Mouse (Mus musculus): ENCODE results near the gene Cdkl3. TPM values are rescaled to one million over a fixed set of nuclear protein-coding genes. Genes with fewer than 3 reads are reported as not detected.

Cdkl3 gene
- polyA plus RNA-seq, 1 experiment from 2014 or later: 7.0 TPM

DNA sequence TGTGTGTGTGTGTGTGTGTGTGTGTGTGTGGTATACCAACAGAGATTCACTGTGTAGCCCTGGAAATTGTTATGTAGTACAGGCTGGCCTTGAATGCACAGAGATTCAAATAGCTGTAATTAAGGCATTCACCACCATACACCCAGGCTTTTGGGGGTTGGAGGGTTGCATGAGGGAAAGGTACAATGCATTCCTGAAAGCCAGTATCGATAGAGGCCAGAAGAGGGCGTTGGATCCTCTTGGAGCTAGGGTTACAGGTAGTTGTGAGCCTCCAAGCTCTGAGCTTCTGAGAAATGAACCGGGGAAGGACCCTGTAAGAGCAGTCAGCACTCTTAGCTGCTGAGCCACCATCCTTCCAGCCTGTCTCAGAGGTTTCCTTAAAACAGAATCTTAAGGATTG lies 125.2 kb downstream of the Cdkl3 start:
- no peak overlapping the region for H3K4me2 ChIP-seq
- H3K9ac ChIP-seq: no peak overlapping the region
- H3K27me3 ChIP-seq: no peaks in the 10 kb centered on the region
- H3K4me1 ChIP-seq: 0 out of 2 replicates have a peak, but pooled peaks cover 17% of the 10 kb centered on the region
- peaks cover 12% of the 10 kb centered on the region for H3K36me3 ChIP-seq
- ATAC-seq (ENCODE audit: borderline replicate concordance, extremely low read depth, low FRiP score, low TSS enrichment): peak; percentile 25; the same call in 1 of the 2 replicates
- 27% methylated on average over 3 of the region's 3 CpGs for WGBS
- no peaks in the 10 kb centered on the region for H3K9me3 ChIP-seq
- H3K4me3 ChIP-seq: no peak overlapping the region
- peak overlapping the region; percentile 55; the same call in 1 of the 2 replicates for H3K27ac ChIP-seq

DNA sequence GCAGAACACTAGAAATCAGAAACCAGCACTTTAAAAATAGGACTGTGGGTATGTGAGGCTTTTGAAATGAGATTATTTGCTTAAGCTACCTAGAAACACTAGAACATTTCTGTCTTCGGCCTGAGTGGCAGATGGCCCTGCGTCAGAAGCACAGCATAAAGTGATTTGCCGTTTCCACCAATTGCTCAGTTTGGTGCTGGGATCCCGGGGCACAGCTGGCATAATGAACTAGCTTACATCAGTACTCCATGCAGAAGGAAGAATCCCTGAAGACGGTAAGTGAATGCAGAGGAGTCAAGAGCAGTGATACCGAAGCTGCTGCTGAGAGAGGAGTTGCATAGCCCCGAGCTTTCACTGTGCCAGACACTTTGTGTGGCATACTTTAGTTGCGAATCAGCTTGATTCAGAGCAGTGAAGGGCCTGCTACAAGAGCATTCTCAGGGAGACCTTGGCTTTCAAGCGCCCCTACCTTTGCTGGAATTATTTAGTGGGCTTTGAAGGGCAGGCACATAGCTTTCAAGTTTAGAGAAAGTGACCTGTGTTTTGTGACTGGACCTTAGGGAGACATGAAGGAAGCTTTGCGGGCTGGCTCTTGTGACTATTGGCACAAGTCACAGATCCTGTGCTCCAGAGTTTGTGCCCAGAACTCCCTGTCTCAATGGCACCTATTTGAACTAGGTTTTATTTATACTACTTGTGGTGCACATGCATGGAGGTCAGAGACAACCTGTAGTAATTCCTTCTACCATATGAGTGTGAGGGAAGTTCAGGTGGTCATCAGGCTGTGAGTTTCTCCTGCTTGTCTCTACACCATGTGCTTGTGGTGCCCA lies 125.8 kb downstream of the Cdkl3 start:
- ATAC-seq (ENCODE audit: borderline replicate concordance, extremely low read depth, low FRiP score, low TSS enrichment): no peak
- Histone ChIP-seq H3K36me3 (peaks cover 6% of the 10 kb centered on the region; the same call in 1 of the 2 replicates), H3K4me3 (no peak overlapping the region), H3K27me3 (no peaks in the 10 kb centered on the region), H3K9ac (no peak overlapping the region), H3K4me2 (no peak overlapping the region), H3K27ac (peak overlapping the region; percentile 55; the same call in 1 of the 2 replicates), H3K9me3 (no peaks in the 10 kb centered on the region), H3K4me1 (0 out of 2 replicates have a peak, but pooled peaks cover 17% of the 10 kb centered on the region)
- WGBS: 50% methylated on average over 10 of the region's 10 CpGs

DNA sequence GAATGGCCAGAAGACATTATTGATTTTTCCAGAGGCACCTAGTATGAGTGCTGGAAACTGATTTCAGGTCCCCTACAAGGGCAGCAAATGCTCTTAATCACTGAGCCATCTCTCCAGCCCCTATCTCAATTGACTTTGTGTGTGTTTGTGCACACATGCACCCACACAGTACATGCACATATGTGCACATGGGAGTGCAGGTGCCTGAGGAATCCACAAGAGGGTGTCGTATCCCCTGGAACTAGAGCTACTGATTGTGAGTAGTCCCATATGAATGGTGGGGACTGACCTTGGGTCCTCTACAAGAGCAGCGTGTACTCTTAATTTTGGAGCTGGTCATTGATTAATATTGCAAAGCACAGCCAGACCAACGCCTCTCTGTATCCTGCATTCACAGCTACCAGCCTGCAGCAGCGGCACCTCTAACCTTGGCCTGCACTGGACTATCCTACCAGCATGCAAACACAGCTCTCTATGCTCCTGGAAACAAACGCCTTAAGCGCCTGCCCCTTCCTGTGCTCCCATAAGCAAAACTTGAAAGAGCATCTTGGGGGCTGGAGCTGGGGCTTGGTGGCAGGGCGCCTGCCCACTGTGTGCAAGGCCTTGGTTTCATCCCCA lies 126.5 kb downstream of the Cdkl3 start:
- Histone ChIP-seq H3K9ac (no peak overlapping the region), H3K4me3 (no peak overlapping the region), H3K4me2 (no peak overlapping the region), H3K4me1 (0 out of 2 replicates have a peak, but pooled peaks cover 17% of the 10 kb centered on the region), H3K27me3 (no peaks in the 10 kb centered on the region), H3K36me3 (no peaks in the 10 kb centered on the region; the same call in 1 of the 2 replicates), H3K9me3 (no peaks in the 10 kb centered on the region), H3K27ac (no peak overlapping the region; the same call in 1 of the 2 replicates)
- 0 out of 2 replicates have a peak, but pooled peaks have one; percentile 11 for ATAC-seq (ENCODE audit: borderline replicate concordance, extremely low read depth, low FRiP score, low TSS enrichment)
- WGBS: 75% methylated on average over 7 of the region's 7 CpGs

Small RNAs within 50 kb of the gene (microRNA-seq; reads per million reads assigned to microRNA genes)
- gene Gm24157 (not detected), gene Mir3061 (12.8 reads per million, percentile 31 among the genes with 10 or more reads in this experiment)

Other genes with a start within 250 kb of the Cdkl3 start
- 10.6 and 12.6 TPM in 2 replicates for gene Sec24a, start 240.6 kb upstream of the Cdkl3 start, polyA plus RNA-seq (2015; fragmentation: Nextera tagmentation; extraction: Ambion mirVana)
- gene Sar1b, start 240.5 kb upstream of the Cdkl3 start, polyA plus RNA-seq (2015; fragmentation: Nextera tagmentation; extraction: Ambion mirVana): 104 and 120 TPM in 2 replicates
- gene Jade2, start 146.6 kb upstream of the Cdkl3 start, polyA plus RNA-seq (2015; fragmentation: Nextera tagmentation; extraction: Ambion mirVana): 2.3 and 2.4 TPM in 2 replicates
- 102 and 109 TPM in 2 replicates for gene Cdkn2aipnl, start 36.6 kb upstream of the Cdkl3 start, polyA plus RNA-seq (2015; fragmentation: Nextera tagmentation; extraction: Ambion mirVana)
- gene Ube2b, start 3.5 kb upstream of the Cdkl3 start, polyA plus RNA-seq (2015; fragmentation: Nextera tagmentation; extraction: Ambion mirVana): 214 and 215 TPM in 2 replicates
- gene Ppp2ca, start 94.5 kb downstream of the Cdkl3 start, polyA plus RNA-seq (2015; fragmentation: Nextera tagmentation; extraction: Ambion mirVana): 75.7 and 76.9 TPM in 2 replicates
- gene Olfr1373, start 141.3 kb downstream of the Cdkl3 start, polyA plus RNA-seq (2015; fragmentation: Nextera tagmentation; extraction: Ambion mirVana): not detected in 2 replicates
- gene Olfr1371, start 209.8 kb downstream of the Cdkl3 start, polyA plus RNA-seq (2015; fragmentation: Nextera tagmentation; extraction: Ambion mirVana): not detected in 2 replicates
- gene Skp1a, start 227.8 kb downstream of the Cdkl3 start, polyA plus RNA-seq (2015; fragmentation: Nextera tagmentation; extraction: Ambion mirVana): 809 and 814 TPM in 2 replicates

Measured in lung, embryonic 15.5 days (tissue).